Mouse (Mus musculus) C2C12 (cell line): ENCODE results near the gene Crbn. TPM values are rescaled to one million over a fixed set of nuclear protein-coding genes. Genes with fewer than 3 reads are reported as not detected.

Source experiments
- H3K27me3 ChIP-seq: one replicate; pipeline ENCODE4 v1.6.1; 2011; ENCODE audit not compliant: control insufficient read depth, insufficient read depth, insufficient read length
- H3K36me3 ChIP-seq: one replicate; pipeline ENCODE4 v1.6.1; 2011; ENCODE audit not compliant: control insufficient read depth, insufficient read depth
- H3K4me3 ChIP-seq: one replicate; pipeline ENCODE4 v1.5.1; 2011; ENCODE audit warnings: mild to moderate bottlenecking, control low read depth; ENCODE audit not compliant: poor library complexity, insufficient read depth, severe bottlenecking
- H3K79me2 ChIP-seq: one replicate; pipeline ENCODE4 v1.6.1; 2011; ENCODE audit not compliant: control insufficient read depth, insufficient read depth
- H3K79me3 ChIP-seq: one replicate; pipeline ENCODE4 v1.6.1; 2011; ENCODE audit warnings: low read depth, control low read depth
- H3ac ChIP-seq: one replicate; pipeline ENCODE3; 2011; ENCODE audit warnings: low read depth; ENCODE audit not compliant: control insufficient read depth, insufficient read length
- CEBPB ChIP-seq: IDR thresholded peaks from one replicate; pipeline ENCODE4 v1.6.1; 2011; ENCODE audit warnings: low read depth, mild to moderate bottlenecking, control low read depth, moderate library complexity
- CTCF ChIP-seq: IDR thresholded peaks from one replicate; pipeline ENCODE4 v1.5.1; 2011; ENCODE audit not compliant: control insufficient read depth, insufficient read depth, insufficient read length
- FOSL1 ChIP-seq: IDR thresholded peaks from one replicate; pipeline ENCODE4 v1.8.0; 2011; ENCODE audit warnings: mild to moderate bottlenecking, low read length; ENCODE audit not compliant: poor library complexity, insufficient read depth, severe bottlenecking
- MAX ChIP-seq: IDR thresholded peaks from one replicate; pipeline ENCODE4 v1.6.1; 2011; ENCODE audit warnings: mild to moderate bottlenecking, control low read depth
- MYOD1 ChIP-seq: IDR thresholded peaks from one replicate; pipeline ENCODE4 v1.6.1; 2011; ENCODE audit warnings: low read depth; ENCODE audit not compliant: control insufficient read depth, insufficient read length
- MYOG ChIP-seq: IDR thresholded peaks from one replicate; pipeline ENCODE4 v1.6.1; 2011; ENCODE audit not compliant: control insufficient read depth, insufficient read length; ENCODE audit errors: extremely low read depth
- USF1 ChIP-seq: IDR thresholded peaks from one replicate; pipeline ENCODE4 v1.6.1; 2011; ENCODE audit warnings: low read depth, mild to moderate bottlenecking, control low read depth, moderate library complexity
- polyA plus RNA-seq: library from polyadenylated mRNA; unstranded; fragments of >200 nt; fragmentation: generic; extraction: Trizol; gene quantifications from one replicate; pipeline ENCODE4 v1.2.1, GENCODE M21; 2012; ENCODE audit warnings: missing spikeins

Crbn gene
- polyA plus RNA-seq, 1 experiment, result 7.9 TPM

DNA sequence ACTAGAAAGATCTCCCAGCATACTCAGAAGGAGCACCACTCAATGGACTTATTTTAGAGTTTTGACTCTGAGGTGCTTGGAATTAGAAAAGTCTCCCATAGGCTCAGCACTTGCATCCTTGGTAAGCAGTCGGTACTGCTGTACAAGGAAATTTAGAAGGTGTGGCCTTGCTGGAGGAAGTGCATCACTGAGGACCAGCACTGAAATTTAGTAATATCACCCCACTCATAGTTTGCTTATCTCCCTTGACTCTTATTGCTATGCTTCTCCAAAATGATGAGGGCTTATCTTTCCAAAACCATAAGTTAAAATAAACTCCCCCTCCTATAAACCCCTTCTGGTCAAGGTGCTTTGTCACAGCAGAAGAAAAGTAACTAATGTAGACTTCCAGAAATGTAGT lies 38.4 kb downstream of the Crbn start:
- no peaks in the 10 kb centered on the region for H3K27me3 ChIP-seq
- no peak overlapping the region for H3ac ChIP-seq
- TF ChIP-seq MYOD1 (no peak), MYOG (no peak), CEBPB (no peak), FOSL1 (no peak), CTCF (no peak), USF1 (no peak), MAX (no peak)
- no peaks in the 10 kb centered on the region for H3K79me2 ChIP-seq
- no peaks in the 10 kb centered on the region for H3K36me3 ChIP-seq
- H3K79me3 ChIP-seq, result no peaks in the 10 kb centered on the region
- H3K4me3 ChIP-seq, result no peak overlapping the region

DNA sequence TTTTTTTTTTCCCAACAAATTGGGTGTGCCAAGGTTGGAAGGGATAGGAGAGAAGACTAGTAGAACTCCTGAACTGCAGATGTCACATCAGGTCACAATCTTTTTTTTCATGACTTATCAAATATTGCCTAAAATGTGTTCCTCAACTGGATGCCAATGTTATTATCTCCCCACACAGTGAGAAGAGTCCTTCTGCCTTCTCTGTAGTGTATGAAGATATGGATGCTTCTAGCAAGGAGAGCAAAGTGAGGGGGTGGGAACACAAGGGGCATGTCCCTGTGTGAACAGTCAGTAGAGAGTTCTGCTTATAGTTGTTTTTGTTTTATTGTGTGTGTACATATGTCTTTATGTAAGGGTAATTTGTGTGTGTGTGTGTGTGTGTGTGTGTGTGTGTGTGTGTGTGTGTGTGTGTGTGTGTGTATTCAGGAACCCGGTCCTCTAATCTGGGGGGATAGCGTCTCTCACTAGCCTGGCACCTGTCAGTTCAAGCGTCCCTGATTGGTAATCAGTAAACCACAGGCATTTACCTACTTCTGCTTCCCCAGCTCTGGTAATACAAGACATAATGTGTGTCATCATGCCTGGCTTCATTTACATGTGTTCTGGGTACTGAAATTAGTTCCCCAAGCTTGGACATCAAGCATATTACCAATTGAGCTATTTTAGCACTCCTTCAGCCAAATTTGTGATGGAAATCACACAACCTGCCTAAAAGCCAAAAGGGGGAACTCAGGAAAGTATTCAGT lies 39.2 kb downstream of the Crbn start:
- no peak for TF ChIP-seq USF1
- TF ChIP-seq MYOG, result no peak
- TF ChIP-seq CEBPB, result no peak
- TF ChIP-seq CTCF, result no peak
- no peak for TF ChIP-seq MAX
- no peak for TF ChIP-seq FOSL1
- no peak for TF ChIP-seq MYOD1
- H3K79me3 ChIP-seq, result no peaks in the 10 kb centered on the region
- no peak overlapping the region for H3ac ChIP-seq
- no peaks in the 10 kb centered on the region for H3K27me3 ChIP-seq
- H3K79me2 ChIP-seq, result no peaks in the 10 kb centered on the region
- no peaks in the 10 kb centered on the region for H3K36me3 ChIP-seq
- no peak overlapping the region for H3K4me3 ChIP-seq

DNA sequence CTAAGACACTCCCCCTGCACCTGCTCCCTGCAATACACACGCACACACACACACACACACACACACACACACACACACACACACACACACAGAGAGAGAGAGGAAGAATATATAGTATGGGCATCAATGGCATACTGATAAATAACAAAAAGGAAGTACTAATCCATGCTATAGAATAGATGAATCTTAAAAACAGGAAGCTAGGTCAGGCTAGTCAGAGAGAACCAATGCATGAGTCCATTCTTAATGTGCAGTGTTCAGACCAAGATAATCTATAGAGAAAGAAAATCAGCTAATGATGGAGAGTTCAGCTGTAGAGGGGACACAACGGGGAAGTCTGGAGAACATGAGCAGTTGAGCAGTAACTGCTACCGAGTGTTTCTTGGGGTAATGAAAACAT lies 41.6 kb downstream of the Crbn start:
- no peak overlapping the region for H3ac ChIP-seq
- H3K4me3 ChIP-seq, result no peak overlapping the region
- H3K79me2 ChIP-seq, result no peaks in the 10 kb centered on the region
- H3K79me3 ChIP-seq, result no peaks in the 10 kb centered on the region
- H3K36me3 ChIP-seq, result no peaks in the 10 kb centered on the region
- TF ChIP-seq FOSL1 (no peak), MYOG (no peak), CTCF (no peak), MAX (no peak), MYOD1 (no peak), CEBPB (no peak), USF1 (no peak)
- no peaks in the 10 kb centered on the region for H3K27me3 ChIP-seq

DNA sequence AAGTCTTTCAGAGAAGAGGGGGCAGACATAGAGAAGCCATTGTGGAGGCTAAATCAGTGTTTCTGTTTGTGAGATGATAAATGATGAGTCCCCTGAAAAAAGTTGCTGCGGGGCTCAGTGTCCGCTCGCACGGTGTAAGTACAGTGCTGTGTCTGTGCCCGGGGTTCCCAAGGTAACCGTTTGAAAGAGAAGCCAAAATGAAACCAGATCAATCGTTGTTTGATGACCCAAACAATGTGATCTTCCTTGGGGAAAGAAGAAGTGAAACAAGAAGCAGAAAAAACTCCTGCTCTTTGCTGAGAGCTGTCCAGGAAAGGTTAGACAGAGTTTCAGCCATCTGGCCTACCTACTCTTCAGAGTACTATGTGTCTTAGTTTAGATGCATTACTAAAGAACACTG lies 49.6 kb downstream of the Crbn start:
- no peaks in the 10 kb centered on the region for H3K36me3 ChIP-seq
- no peak overlapping the region for H3ac ChIP-seq
- TF ChIP-seq CTCF, result no peak
- TF ChIP-seq USF1, result no peak
- TF ChIP-seq MYOD1, result no peak
- no peak for TF ChIP-seq FOSL1
- no peaks in the 10 kb centered on the region for H3K79me2 ChIP-seq
- H3K4me3 ChIP-seq, result no peak overlapping the region
- H3K79me3 ChIP-seq, result no peaks in the 10 kb centered on the region
- no peaks in the 10 kb centered on the region for H3K27me3 ChIP-seq

DNA sequence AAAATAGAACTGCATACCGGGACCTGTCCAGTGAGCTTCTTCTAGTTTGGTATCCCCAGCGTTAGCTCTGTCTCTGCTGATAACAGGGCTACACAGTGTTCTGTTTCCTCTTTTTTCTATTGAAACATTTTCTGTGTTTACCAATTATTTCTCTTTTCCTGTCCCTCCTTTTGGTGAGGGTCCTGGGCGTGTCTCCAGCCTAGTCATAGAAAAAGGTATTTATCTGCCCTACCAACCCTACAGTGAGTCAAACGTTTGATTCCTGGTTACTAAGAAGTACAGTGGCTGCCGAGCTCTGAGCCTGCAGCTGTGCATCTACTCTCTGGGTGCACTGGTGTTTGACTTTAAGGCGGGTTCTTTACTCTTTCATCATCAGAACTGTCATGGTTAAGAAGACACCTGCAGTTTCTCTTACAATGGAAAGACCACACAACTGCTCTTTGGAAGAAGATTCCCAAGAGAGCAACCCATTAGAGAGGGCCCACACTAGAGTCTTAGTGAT lies 50.9 kb downstream of the Crbn start, which contains the start of gene Il5ra:
Gene Il5ra (minus strand): TSS at position 151 of the 502 bp plus-strand sequence.
- Histone ChIP-seq H3K4me3 (no peak within 1 kb of the TSS), H3ac (no peak within 1 kb of the TSS), H3K79me3 (no peaks in the 10 kb centered on the region), H3K79me2 (no peaks in the 10 kb centered on the region), H3K27me3 (no peaks in the 10 kb centered on the region), H3K36me3 (no peaks in the 10 kb centered on the region)
- TF ChIP-seq MAX (no peak), MYOG (no peak), CTCF (no peak), USF1 (no peak), CEBPB (no peak), FOSL1 (no peak), MYOD1 (no peak)

DNA sequence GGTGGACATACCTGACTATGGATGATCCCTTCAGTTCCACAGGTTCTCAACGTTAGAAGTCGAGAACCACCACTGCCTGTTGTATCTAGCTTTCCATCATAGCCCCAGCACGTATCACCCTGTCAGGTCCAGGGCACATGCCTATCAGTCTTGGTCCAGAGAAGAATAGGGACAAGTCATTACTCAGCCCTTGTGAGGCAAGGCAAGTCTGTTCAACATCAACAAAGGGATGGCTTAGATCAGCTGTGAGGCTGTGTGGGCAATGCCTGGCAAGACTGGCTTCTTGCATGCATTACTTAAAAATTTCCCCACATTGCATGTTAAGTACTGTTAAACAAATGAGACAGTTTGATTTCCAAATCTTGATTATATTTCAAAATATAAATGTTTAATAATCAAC lies 52.1 kb downstream of the Crbn start:
- Histone ChIP-seq H3K79me3 (no peaks in the 10 kb centered on the region), H3K79me2 (no peaks in the 10 kb centered on the region), H3K36me3 (no peaks in the 10 kb centered on the region), H3ac (no peak overlapping the region), H3K27me3 (no peaks in the 10 kb centered on the region), H3K4me3 (no peak overlapping the region)
- no peak for TF ChIP-seq MAX
- TF ChIP-seq MYOD1, result no peak
- no peak for TF ChIP-seq FOSL1
- TF ChIP-seq CEBPB, result no peak
- TF ChIP-seq USF1, result no peak
- TF ChIP-seq MYOG, result no peak
- no peak for TF ChIP-seq CTCF
